Mouse (Mus musculus): ENCODE data around the gene Ncor2. TPM values are rescaled to one million over a fixed set of nuclear protein-coding genes. Genes with fewer than 3 reads are reported as not detected.

The Ncor2 gene
- polyA plus RNA-seq, 1 experiment from 2014 or later = 21.2 TPM

DNA sequence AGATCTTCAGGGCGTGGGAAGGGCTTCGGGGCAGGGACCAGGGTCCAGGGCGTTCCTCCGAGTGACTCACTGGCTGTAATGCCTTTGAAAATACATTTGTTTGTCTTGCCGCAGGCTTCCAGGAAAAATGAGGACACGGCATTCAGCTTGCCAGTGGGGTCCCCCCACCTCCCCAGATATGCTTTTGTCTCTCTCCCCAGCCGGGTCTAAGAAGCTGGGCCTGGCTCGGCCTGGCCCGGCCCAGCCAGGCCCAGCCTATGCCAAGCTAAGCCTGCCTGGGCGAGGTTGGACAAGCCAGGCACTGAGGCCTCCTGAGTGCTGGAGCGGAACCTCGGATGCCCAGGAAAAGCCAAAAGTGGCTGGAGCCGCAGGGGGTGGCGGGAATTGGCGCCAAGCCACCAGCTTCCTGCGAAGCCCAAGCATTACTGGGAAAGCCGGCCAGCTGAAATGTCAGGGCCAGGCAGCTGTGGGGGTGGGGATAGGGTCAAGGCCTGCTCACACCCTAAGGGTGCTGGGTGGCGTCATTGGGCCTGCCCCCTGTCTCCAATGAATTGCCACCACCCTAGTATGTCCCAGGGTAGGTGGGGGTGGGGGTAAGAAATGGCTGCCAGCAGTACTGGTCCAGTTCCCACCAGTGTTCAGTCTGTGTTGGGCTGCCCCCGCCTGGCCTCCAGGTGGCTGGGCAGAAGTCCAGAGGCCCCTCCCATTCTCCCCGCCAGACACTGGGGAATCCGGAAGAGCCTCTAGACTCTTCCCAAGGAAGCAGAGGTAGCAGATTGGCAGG is 97.5 kb downstream of the Ncor2 start:
- H3K4me1 ChIP-seq (replicated peaks; ENCODE audit: control insufficient read depth, insufficient read depth, low read length) = no peaks in the 10 kb centered on the region; the same call in 1 of the 2 replicates

DNA sequence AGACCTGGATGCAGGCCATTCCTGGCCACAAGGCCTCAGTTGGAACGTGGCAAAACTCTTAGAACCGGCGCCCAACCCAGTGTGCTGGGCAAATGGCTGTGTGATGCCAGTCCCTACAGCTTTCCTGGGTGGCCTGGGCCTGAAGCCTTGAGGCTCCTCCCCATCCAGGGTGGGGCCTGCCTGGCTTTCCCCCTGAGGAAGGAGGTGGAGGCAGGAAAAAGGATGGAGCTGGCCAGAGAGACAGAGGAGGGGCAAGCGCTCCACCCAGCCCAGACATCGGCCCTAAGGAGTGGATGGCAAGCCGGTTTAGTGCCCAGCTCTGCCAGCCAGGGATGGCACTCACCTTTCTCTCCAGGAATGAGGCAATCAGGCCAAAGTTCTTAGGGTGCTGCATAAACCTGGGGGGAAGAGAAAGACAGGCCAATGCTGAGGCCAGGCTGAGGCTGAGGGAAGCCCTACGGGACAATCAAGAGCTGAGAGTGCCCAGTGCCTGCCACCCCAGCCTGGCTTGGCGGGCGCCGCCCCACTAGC is 98.2 kb downstream of the Ncor2 start:
- no peak overlapping the region for H3K27ac ChIP-seq (ENCODE audit: low read depth, low read length)
- 94% methylated on average over 10 of the region's 10 CpGs for WGBS
- H3K9ac ChIP-seq (ENCODE audit: low read depth, low read length) = no peak overlapping the region
- no peaks in the 10 kb centered on the region for H3K9me3 ChIP-seq (ENCODE audit: control insufficient read depth, low read length)
- no peaks in the 10 kb centered on the region; the same call in 1 of the 2 replicates for H3K4me1 ChIP-seq (replicated peaks; ENCODE audit: control insufficient read depth, insufficient read depth, low read length)
- DNase-seq (ENCODE audit: low spot score) (no peak), ATAC-seq (ENCODE audit: low FRiP score) (no peak)
- peaks cover 16% of the 10 kb centered on the region; the same call in 1 of the 2 replicates for H3K36me3 ChIP-seq (ENCODE audit: control insufficient read depth, insufficient read depth, low read length)
- H3K27me3 ChIP-seq (ENCODE audit: control insufficient read depth, insufficient read depth, low read length) = no peaks in the 10 kb centered on the region
- H3K4me3 ChIP-seq (ENCODE audit: low read depth, low read length) = no peak overlapping the region
- H3K4me2 ChIP-seq (replicated peaks; ENCODE audit: low read depth, low read length) = no peak overlapping the region

More for the DNA sequence above, 97.5 kb downstream of the Ncor2 start:
- H3K27me3 ChIP-seq (ENCODE audit: control insufficient read depth, insufficient read depth, low read length) = no peaks in the 10 kb centered on the region
- no peak overlapping the region for H3K4me2 ChIP-seq (replicated peaks; ENCODE audit: low read depth, low read length)
- H3K4me3 ChIP-seq (ENCODE audit: low read depth, low read length) = no peak overlapping the region
- DNase-seq (ENCODE audit: low spot score) = no peak
- no peaks in the 10 kb centered on the region for H3K9me3 ChIP-seq (ENCODE audit: control insufficient read depth, low read length)
- H3K36me3 ChIP-seq (ENCODE audit: control insufficient read depth, insufficient read depth, low read length) = peaks cover 17% of the 10 kb centered on the region; the same call in 1 of the 2 replicates
- H3K27ac ChIP-seq (ENCODE audit: low read depth, low read length) = no peak overlapping the region
- ATAC-seq (ENCODE audit: low FRiP score) = no peak
- WGBS = 77% methylated on average over 21 of the region's 21 CpGs
- H3K9ac ChIP-seq (ENCODE audit: low read depth, low read length) = no peak overlapping the region

DNA sequence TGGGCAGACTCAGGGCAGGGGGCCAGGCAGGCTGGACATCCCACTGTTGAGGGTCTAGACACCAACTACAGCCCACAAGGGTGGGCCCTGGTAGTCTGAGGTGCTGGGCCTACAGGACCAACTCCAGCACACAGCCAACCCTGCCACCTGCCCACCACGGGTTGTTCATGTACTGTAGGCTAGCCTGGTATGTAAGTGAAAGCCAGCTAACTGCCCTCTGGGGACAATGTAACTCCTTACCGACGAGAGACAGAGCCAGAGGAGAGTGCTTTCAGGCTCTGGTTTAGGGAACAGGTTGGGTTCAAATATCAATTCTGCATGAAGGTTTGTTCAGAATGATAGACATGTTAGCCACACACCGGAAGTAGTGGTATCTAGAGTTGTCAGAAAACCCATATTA is 98.7 kb downstream of the Ncor2 start:
- no peak for DNase-seq (ENCODE audit: low spot score)
- no peaks in the 10 kb centered on the region for H3K9me3 ChIP-seq (ENCODE audit: control insufficient read depth, low read length)
- ATAC-seq (ENCODE audit: low FRiP score) = no peak
- H3K27ac ChIP-seq (ENCODE audit: low read depth, low read length) = no peak overlapping the region
- no peak overlapping the region for H3K4me2 ChIP-seq (replicated peaks; ENCODE audit: low read depth, low read length)
- H3K9ac ChIP-seq (ENCODE audit: low read depth, low read length) = no peak overlapping the region
- 94% methylated on average over 4 of the region's 4 CpGs for WGBS
- H3K27me3 ChIP-seq (ENCODE audit: control insufficient read depth, insufficient read depth, low read length) = no peaks in the 10 kb centered on the region
- no peaks in the 10 kb centered on the region; the same call in 1 of the 2 replicates for H3K4me1 ChIP-seq (replicated peaks; ENCODE audit: control insufficient read depth, insufficient read depth, low read length)
- H3K36me3 ChIP-seq (ENCODE audit: control insufficient read depth, insufficient read depth, low read length) = peaks cover 16% of the 10 kb centered on the region; the same call in 1 of the 2 replicates
- H3K4me3 ChIP-seq (ENCODE audit: low read depth, low read length) = no peak overlapping the region

DNA sequence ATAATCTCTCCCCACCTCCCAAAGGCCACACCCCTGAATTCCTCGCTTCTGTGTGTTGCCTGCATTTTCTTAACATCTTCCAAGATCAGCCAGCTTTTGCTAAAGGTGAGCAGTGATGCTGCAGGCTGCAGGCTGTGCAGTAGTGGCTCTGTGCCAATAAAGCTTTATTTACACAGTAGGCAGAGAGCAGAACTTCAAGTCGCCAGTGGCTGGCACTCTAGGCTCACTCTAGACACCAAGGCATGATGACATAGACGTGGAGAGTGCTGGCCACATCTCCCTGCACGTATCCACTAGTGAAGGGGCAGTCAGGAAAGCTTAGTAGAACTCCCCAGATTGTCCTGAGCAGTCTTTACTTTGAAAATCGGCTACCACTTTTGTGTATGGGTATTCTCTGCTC is 100.8 kb downstream of the Ncor2 start:
- Histone ChIP-seq H3K27ac (ENCODE audit: low read depth, low read length) (no peak overlapping the region), H3K4me3 (ENCODE audit: low read depth, low read length) (no peak overlapping the region), H3K4me2 (replicated peaks; ENCODE audit: low read depth, low read length) (no peak overlapping the region), H3K9me3 (ENCODE audit: control insufficient read depth, low read length) (no peaks in the 10 kb centered on the region), H3K4me1 (replicated peaks; ENCODE audit: control insufficient read depth, insufficient read depth, low read length) (no peaks in the 10 kb centered on the region; the same call in 1 of the 2 replicates), H3K9ac (ENCODE audit: low read depth, low read length) (no peak overlapping the region), H3K27me3 (ENCODE audit: control insufficient read depth, insufficient read depth, low read length) (no peaks in the 10 kb centered on the region), H3K36me3 (ENCODE audit: control insufficient read depth, insufficient read depth, low read length) (peaks cover 11% of the 10 kb centered on the region; the same call in 1 of the 2 replicates)
- 86% methylated on average over 5 of the region's 5 CpGs for WGBS
- ATAC-seq (ENCODE audit: low FRiP score) (no peak), DNase-seq (ENCODE audit: low spot score) (no peak)

DNA sequence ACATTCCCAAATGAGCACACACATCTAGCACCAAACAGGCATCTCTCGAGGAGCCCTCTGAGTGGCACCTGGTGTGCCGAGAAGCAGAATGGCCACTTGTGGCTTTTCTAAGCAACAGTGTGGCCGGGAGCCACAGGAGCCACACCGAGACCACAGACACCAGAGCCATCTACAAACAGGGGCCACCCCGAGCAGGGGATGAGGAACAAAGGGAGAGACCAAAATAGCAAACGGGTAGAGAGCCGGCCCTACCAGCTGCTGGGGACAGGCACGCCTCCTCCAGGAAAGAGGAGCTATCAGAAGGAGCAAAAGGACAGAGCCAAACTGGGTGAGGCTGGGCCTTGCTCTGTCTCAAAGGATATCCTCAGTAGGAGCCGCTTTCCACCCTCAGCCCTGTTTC is 102.8 kb downstream of the Ncor2 start:
- H3K27ac ChIP-seq (ENCODE audit: low read depth, low read length) = no peak overlapping the region
- ATAC-seq (ENCODE audit: low FRiP score) = no peak
- no peaks in the 10 kb centered on the region for H3K27me3 ChIP-seq (ENCODE audit: control insufficient read depth, insufficient read depth, low read length)
- no peaks in the 10 kb centered on the region for H3K4me1 ChIP-seq (replicated peaks; ENCODE audit: control insufficient read depth, insufficient read depth, low read length)
- peaks cover 8% of the 10 kb centered on the region; the same call in 1 of the 2 replicates for H3K36me3 ChIP-seq (ENCODE audit: control insufficient read depth, insufficient read depth, low read length)
- WGBS = 90% methylated on average over 9 of the region's 9 CpGs
- H3K9me3 ChIP-seq (ENCODE audit: control insufficient read depth, low read length) = no peaks in the 10 kb centered on the region
- no peak overlapping the region for H3K4me3 ChIP-seq (ENCODE audit: low read depth, low read length)
- no peak for DNase-seq (ENCODE audit: low spot score)
- H3K4me2 ChIP-seq (replicated peaks; ENCODE audit: low read depth, low read length) = no peak overlapping the region
- no peak overlapping the region for H3K9ac ChIP-seq (ENCODE audit: low read depth, low read length)

DNA sequence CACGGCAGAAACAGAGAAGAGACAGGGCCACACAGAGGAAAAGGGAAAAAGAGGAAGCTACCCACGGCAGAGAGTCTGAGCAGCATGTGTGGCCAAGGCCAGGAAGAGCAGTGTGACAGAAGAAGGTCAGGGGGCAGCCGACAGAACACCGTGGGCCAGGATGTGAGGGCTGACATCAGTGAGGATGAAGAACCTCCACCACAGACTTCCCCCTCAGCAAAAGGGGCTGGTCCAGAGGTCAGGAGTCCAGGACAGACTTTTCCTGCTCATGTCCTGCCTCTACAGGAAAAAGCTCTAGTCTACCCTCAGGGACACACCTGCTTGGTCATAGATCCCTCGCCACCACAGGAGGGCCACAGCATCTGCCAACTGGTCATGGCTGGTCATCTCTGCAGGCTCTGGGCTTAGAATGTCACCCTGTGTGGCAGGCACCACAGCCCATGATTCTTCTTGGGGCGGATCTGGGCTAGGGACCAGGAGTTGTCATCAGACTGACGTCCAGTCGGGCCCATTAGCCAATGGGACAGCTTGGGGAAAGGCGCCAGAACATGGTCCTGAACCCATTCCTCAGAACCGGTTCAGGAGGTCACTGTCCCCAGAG is 104.3 kb downstream of the Ncor2 start:
- Histone ChIP-seq H3K4me1 (replicated peaks; ENCODE audit: control insufficient read depth, insufficient read depth, low read length) (no peaks in the 10 kb centered on the region), H3K9me3 (ENCODE audit: control insufficient read depth, low read length) (no peaks in the 10 kb centered on the region), H3K27me3 (ENCODE audit: control insufficient read depth, insufficient read depth, low read length) (no peaks in the 10 kb centered on the region), H3K4me3 (ENCODE audit: low read depth, low read length) (no peak overlapping the region), H3K9ac (ENCODE audit: low read depth, low read length) (no peak overlapping the region), H3K36me3 (ENCODE audit: control insufficient read depth, insufficient read depth, low read length) (peaks cover 8% of the 10 kb centered on the region; the same call in 1 of the 2 replicates), H3K4me2 (replicated peaks; ENCODE audit: low read depth, low read length) (no peak overlapping the region), H3K27ac (ENCODE audit: low read depth, low read length) (no peak overlapping the region)
- WGBS = 76% methylated on average over 10 of the region's 10 CpGs
- ATAC-seq (ENCODE audit: low FRiP score) (no peak), DNase-seq (ENCODE audit: low spot score) (no peak)

DNA sequence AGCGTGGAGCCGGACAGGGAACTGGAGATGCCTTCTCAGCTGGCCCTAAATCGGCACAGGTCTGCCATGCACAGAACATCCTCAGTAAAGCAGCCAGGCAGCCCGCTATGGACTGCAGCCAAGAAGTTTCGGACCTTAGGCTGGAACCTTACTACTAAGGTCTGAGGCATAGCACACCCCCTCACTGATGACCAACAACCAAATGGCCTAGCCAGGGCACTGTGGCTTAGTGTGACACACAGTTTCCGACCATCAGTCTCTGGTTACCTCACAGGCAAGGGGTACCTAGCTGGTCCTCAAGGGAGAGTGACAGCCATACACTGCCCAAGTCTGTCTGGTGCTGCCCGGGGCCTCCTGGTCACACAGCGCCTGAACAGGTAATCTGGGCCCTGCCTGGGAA is 105.1 kb downstream of the Ncor2 start:
- H3K36me3 ChIP-seq (ENCODE audit: control insufficient read depth, insufficient read depth, low read length) = peaks cover 8% of the 10 kb centered on the region; the same call in 1 of the 2 replicates
- 93% methylated on average over 8 of the region's 8 CpGs for WGBS
- H3K27me3 ChIP-seq (ENCODE audit: control insufficient read depth, insufficient read depth, low read length) = no peaks in the 10 kb centered on the region
- no peak overlapping the region for H3K4me3 ChIP-seq (ENCODE audit: low read depth, low read length)
- no peaks in the 10 kb centered on the region for H3K4me1 ChIP-seq (replicated peaks; ENCODE audit: control insufficient read depth, insufficient read depth, low read length)
- DNase-seq (ENCODE audit: low spot score) = no peak
- no peak for ATAC-seq (ENCODE audit: low FRiP score)
- H3K27ac ChIP-seq (ENCODE audit: low read depth, low read length) = no peak overlapping the region
- H3K9me3 ChIP-seq (ENCODE audit: control insufficient read depth, low read length) = no peaks in the 10 kb centered on the region
- H3K9ac ChIP-seq (ENCODE audit: low read depth, low read length) = no peak overlapping the region
- no peak overlapping the region for H3K4me2 ChIP-seq (replicated peaks; ENCODE audit: low read depth, low read length)

DNA sequence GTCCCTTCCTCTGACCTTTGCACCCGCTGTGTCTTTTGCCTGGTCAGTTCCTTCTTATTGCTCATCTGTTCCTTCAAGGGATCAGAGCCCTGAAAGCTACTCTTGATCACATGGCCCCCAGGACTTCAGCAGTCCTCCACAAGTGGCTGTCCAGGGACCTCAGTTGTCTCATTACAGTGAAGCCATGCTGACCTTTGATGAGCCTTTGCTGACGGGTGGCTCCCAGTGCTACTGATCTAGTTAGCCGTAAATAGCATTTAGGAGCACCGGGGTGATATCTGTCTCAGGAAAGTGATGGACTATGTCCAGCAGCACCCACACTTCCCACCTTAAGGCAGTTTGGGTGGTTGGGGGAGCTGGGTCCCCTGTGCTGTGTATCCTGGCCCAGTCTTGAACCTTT is 105.7 kb downstream of the Ncor2 start:
- 80% methylated on average over 4 of the region's 4 CpGs for WGBS
- H3K9me3 ChIP-seq (ENCODE audit: control insufficient read depth, low read length) = no peaks in the 10 kb centered on the region

More for the DNA sequence above, 105.7 kb downstream of the Ncor2 start:
- DNase-seq (ENCODE audit: low spot score) (no peak), ATAC-seq (ENCODE audit: low FRiP score) (no peak)
- H3K27me3 ChIP-seq (ENCODE audit: control insufficient read depth, insufficient read depth, low read length) = no peaks in the 10 kb centered on the region
- no peak overlapping the region for H3K9ac ChIP-seq (ENCODE audit: low read depth, low read length)
- peaks cover 4% of the 10 kb centered on the region; the same call in 1 of the 2 replicates for H3K36me3 ChIP-seq (ENCODE audit: control insufficient read depth, insufficient read depth, low read length)
- no peak overlapping the region for H3K27ac ChIP-seq (ENCODE audit: low read depth, low read length)
- no peak overlapping the region for H3K4me2 ChIP-seq (replicated peaks; ENCODE audit: low read depth, low read length)
- H3K4me3 ChIP-seq (ENCODE audit: low read depth, low read length) = no peak overlapping the region
- no peaks in the 10 kb centered on the region for H3K4me1 ChIP-seq (replicated peaks; ENCODE audit: control insufficient read depth, insufficient read depth, low read length)
